Mouse (Mus musculus) lung, adult 10 weeks (tissue): Measurements from ENCODE around the gene Olfr142. TPM values are rescaled to one million over a fixed set of nuclear protein-coding genes. Genes with fewer than 3 reads are reported as not detected.

Source experiments
- polyA plus RNA-seq: library from polyadenylated mRNA; stranded (reverse); fragments of 350-450 nt; fragmentation: Illumina TruSeq; extraction: RNeasy Lipid Tissue Mini Kit (QIAGEN cat#74804); gene quantifications from one replicate; pipeline ENCODE4 v1.2.3, GENCODE M21; 2014; ENCODE audit warnings: low read depth, low replicate concordance; ENCODE audit not compliant: insufficient read depth

Olfr142 gene
- polyA plus RNA-seq = not detected

GRCm38 (mm10) chr2:90257492-90257891 is at the start of gene Olfr142:
TSS of gene Olfr142 (minus strand) at chr2:90257592.

GRCm38 (mm10) chr2:90292741-90293140 is 35.3 kb upstream of the Olfr142 start, which contains the start of gene Olfr1272:
TSS of gene Olfr1272 (minus strand) at chr2:90292841.

DNA sequence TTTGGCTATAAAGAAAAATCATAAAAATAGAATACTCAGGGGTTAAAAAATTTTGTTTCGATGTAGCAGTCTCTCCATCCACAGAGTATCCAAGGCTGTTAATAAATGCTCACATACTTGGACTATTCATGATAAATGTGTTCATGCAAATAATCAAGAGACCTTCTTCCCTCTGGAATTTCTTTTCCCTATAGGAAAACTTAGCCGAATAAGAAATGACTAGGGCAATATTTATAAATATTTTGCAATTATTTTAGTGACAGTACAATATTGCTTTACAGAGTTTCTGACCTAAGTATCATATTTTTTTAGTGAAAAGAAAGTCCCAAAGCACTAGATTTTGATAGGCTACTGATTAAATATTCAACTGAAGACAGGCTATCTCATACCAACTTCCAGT is 13.5 kb upstream of the Olfr142 start, which contains the start of gene Olfr1271:
Gene Olfr1271, minus strand, starts transcription at position 101 of the 400 bp plus-strand sequence.

DNA sequence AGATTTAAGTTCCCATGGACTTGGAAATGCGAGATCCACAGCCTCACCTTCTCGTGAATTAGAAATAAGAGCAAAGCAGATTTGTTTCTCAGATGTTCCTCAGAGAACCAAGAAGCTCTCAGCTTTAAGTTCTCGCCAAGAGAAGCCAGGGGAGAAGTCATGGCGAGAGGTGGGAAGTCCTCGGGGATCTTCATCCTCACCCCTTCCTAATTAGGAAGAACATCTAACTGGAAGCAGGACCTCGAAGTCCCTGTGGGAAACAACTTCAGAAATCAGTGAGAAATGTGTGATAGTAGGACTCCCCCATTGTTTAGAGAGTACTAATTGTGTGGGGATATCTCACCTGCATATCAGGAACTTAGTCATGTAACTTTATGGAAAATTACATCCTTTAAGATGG is 33.0 kb downstream of the Olfr142 start, which contains the start of gene Olfr1506:
Gene Olfr1506, minus strand, starts transcription at position 101 of the 400 bp plus-strand sequence.

Other genes starting within 250 kb of the Olfr142 start
- gene Olfr1263, start 245.5 kb downstream of the Olfr142 start, polyA plus RNA-seq = not detected
- not detected for gene Olfr1264, start 232.0 kb downstream of the Olfr142 start, polyA plus RNA-seq
- gene Olfr1265, start 222.3 kb downstream of the Olfr142 start, polyA plus RNA-seq = not detected
- gene Olfr140, start 194.0 kb downstream of the Olfr142 start, polyA plus RNA-seq = not detected
- gene Olfr1269, start 136.2 kb downstream of the Olfr142 start, polyA plus RNA-seq = not detected
- gene Olfr32, start 115.3 kb downstream of the Olfr142 start, polyA plus RNA-seq = not detected
- not detected for gene Olfr1270, start 104.5 kb downstream of the Olfr142 start, polyA plus RNA-seq
- not detected for gene Olfr1506, start 33.1 kb downstream of the Olfr142 start, polyA plus RNA-seq
- gene Olfr1271, start 13.4 kb upstream of the Olfr142 start, polyA plus RNA-seq = not detected
- not detected for gene Olfr1272, start 35.2 kb upstream of the Olfr142 start, polyA plus RNA-seq
- not detected for gene Gm13769, start 64.6 kb upstream of the Olfr142 start, polyA plus RNA-seq
- not detected for gene Olfr1274-ps, start 141.1 kb upstream of the Olfr142 start, polyA plus RNA-seq